Mouse (Mus musculus): Measurements from ENCODE around the gene Hmgcs1. TPM values are rescaled to one million over a fixed set of nuclear protein-coding genes. Genes with fewer than 3 reads are reported as not detected.

The Hmgcs1 gene
- 67.5 and 86.3 TPM in 2 replicates for polyA plus RNA-seq (2012; rRNA removed)

- TF ChIP-seq POLR2A (IDR thresholded peaks at IDR 0.05; ENCODE audit: low read depth, low read length) (peak; percentile 91), CTCF (conservative IDR thresholded peaks at IDR 0.05; ENCODE audit: insufficient read depth, insufficient read length, low read depth, low read length) (no peak)
- peak within 1 kb of the TSS; percentile 92 for H3K27ac ChIP-seq (ENCODE audit: insufficient read depth, low read depth, low read length)
- under 1% methylated on average over 59 of the region's 59 CpGs for WGBS
Measured at GRCm38 (mm10) chr13:119690039-119690728, at the start of gene Hmgcs1. TSS of gene Hmgcs1 (plus strand) at chr13:119690379.

GRCm38 (mm10) chr13:119640504-119640903 lies 49.7 kb upstream of the Hmgcs1 start:
- H3K4me1 ChIP-seq (ENCODE audit: control insufficient read depth, insufficient read depth, low read length), result peaks cover 5% of the 10 kb centered on the region; the same call in 1 of the 2 replicates
- no peaks in the 10 kb centered on the region for H3K27me3 ChIP-seq (replicated peaks; ENCODE audit: control insufficient read depth, insufficient read depth, low read length)
- no peak overlapping the region for H3K4me3 ChIP-seq (ENCODE audit: insufficient read depth, low read depth, low read length)
- TF ChIP-seq CTCF (conservative IDR thresholded peaks at IDR 0.05; ENCODE audit: insufficient read depth, insufficient read length, low read depth, low read length), result 0 out of 2 replicates have a peak, but pooled peaks have one; percentile 16
- no peak for TF ChIP-seq POLR2A (IDR thresholded peaks at IDR 0.05; ENCODE audit: low read depth, low read length)
- 33% methylated on average over 4 of the region's 4 CpGs for WGBS
- H3K27ac ChIP-seq (ENCODE audit: insufficient read depth, low read depth, low read length), result no peak overlapping the region
- H3K36me3 ChIP-seq (ENCODE audit: control insufficient read depth, insufficient read depth, low read length), result no peaks in the 10 kb centered on the region
- peak; percentile 52 for DNase-seq

More at GRCm38 (mm10) chr13:119690039-119690728, at the start of gene Hmgcs1:
- Histone ChIP-seq H3K4me1 (ENCODE audit: control insufficient read depth, insufficient read depth, low read length) (no peaks in the 10 kb centered on the region; the same call in 1 of the 2 replicates), H3K4me3 (ENCODE audit: insufficient read depth, low read depth, low read length) (peak within 1 kb of the TSS; percentile 88), H3K36me3 (ENCODE audit: control insufficient read depth, insufficient read depth, low read length) (no peaks in the 10 kb centered on the region), H3K27me3 (replicated peaks; ENCODE audit: control insufficient read depth, insufficient read depth, low read length) (no peaks in the 10 kb centered on the region)
- peak; percentile 100 for DNase-seq

- TF ChIP-seq POLR2A (IDR thresholded peaks at IDR 0.05; ENCODE audit: low read depth, low read length), result no peak
- TF ChIP-seq CTCF (conservative IDR thresholded peaks at IDR 0.05; ENCODE audit: insufficient read depth, insufficient read length, low read depth, low read length), result no peak
- Histone ChIP-seq H3K4me1 (ENCODE audit: control insufficient read depth, insufficient read depth, low read length) (peaks cover 10% of the 10 kb centered on the region; the same call in 1 of the 2 replicates), H3K27me3 (replicated peaks; ENCODE audit: control insufficient read depth, insufficient read depth, low read length) (no peaks in the 10 kb centered on the region), H3K36me3 (ENCODE audit: control insufficient read depth, insufficient read depth, low read length) (no peaks in the 10 kb centered on the region), H3K27ac (ENCODE audit: insufficient read depth, low read depth, low read length) (no peak overlapping the region), H3K4me3 (ENCODE audit: insufficient read depth, low read depth, low read length) (no peak overlapping the region)
- 70% methylated on average over 7 of the region's 7 CpGs for WGBS
- DNase-seq, result no peak
Measured at GRCm38 (mm10) chr13:119641145-119641544, 49.0 kb upstream of the Hmgcs1 start.

- TF ChIP-seq CTCF (conservative IDR thresholded peaks at IDR 0.05; ENCODE audit: insufficient read depth, insufficient read length, low read depth, low read length) (no peak), POLR2A (IDR thresholded peaks at IDR 0.05; ENCODE audit: low read depth, low read length) (no peak)
- Histone ChIP-seq H3K36me3 (ENCODE audit: control insufficient read depth, insufficient read depth, low read length) (no peaks in the 10 kb centered on the region), H3K27me3 (replicated peaks; ENCODE audit: control insufficient read depth, insufficient read depth, low read length) (no peaks in the 10 kb centered on the region), H3K27ac (ENCODE audit: insufficient read depth, low read depth, low read length) (no peak overlapping the region), H3K4me1 (ENCODE audit: control insufficient read depth, insufficient read depth, low read length) (peaks cover 5% of the 10 kb centered on the region; the same call in 1 of the 2 replicates), H3K4me3 (ENCODE audit: insufficient read depth, low read depth, low read length) (no peak overlapping the region)
- WGBS, result 44% methylated on average over 5 of the region's 5 CpGs
- no peak for DNase-seq
Measured at GRCm38 (mm10) chr13:119644769-119645168, 45.4 kb upstream of the Hmgcs1 start.

GRCm38 (mm10) chr13:119646511-119646910 lies 43.7 kb upstream of the Hmgcs1 start:
- Histone ChIP-seq H3K27me3 (replicated peaks; ENCODE audit: control insufficient read depth, insufficient read depth, low read length) (no peaks in the 10 kb centered on the region), H3K4me1 (ENCODE audit: control insufficient read depth, insufficient read depth, low read length) (peaks cover 5% of the 10 kb centered on the region; the same call in 1 of the 2 replicates), H3K4me3 (ENCODE audit: insufficient read depth, low read depth, low read length) (no peak overlapping the region), H3K36me3 (ENCODE audit: control insufficient read depth, insufficient read depth, low read length) (no peaks in the 10 kb centered on the region), H3K27ac (ENCODE audit: insufficient read depth, low read depth, low read length) (no peak overlapping the region)
- DNase-seq, result peak; percentile 44
- 67% methylated on average over 1 of the region's 1 CpGs for WGBS
- no peak for TF ChIP-seq CTCF (conservative IDR thresholded peaks at IDR 0.05; ENCODE audit: insufficient read depth, insufficient read length, low read depth, low read length)
- no peak for TF ChIP-seq POLR2A (IDR thresholded peaks at IDR 0.05; ENCODE audit: low read depth, low read length)

- 46% methylated on average over 15 of the region's 15 CpGs for WGBS
- H3K4me3 ChIP-seq (ENCODE audit: insufficient read depth, low read depth, low read length), result no peak overlapping the region
- no peak overlapping the region for H3K27ac ChIP-seq (ENCODE audit: insufficient read depth, low read depth, low read length)
- H3K27me3 ChIP-seq (replicated peaks; ENCODE audit: control insufficient read depth, insufficient read depth, low read length), result no peaks in the 10 kb centered on the region
- TF ChIP-seq CTCF (conservative IDR thresholded peaks at IDR 0.05; ENCODE audit: insufficient read depth, insufficient read length, low read depth, low read length) (no peak), POLR2A (IDR thresholded peaks at IDR 0.05; ENCODE audit: low read depth, low read length) (no peak)
- DNase-seq, result no peak
- peaks cover 5% of the 10 kb centered on the region; the same call in 1 of the 2 replicates for H3K4me1 ChIP-seq (ENCODE audit: control insufficient read depth, insufficient read depth, low read length)
- H3K36me3 ChIP-seq (ENCODE audit: control insufficient read depth, insufficient read depth, low read length), result no peaks in the 10 kb centered on the region
Measured at GRCm38 (mm10) chr13:119648891-119649698, 41.1 kb upstream of the Hmgcs1 start.

GRCm38 (mm10) chr13:119649699-119650046 lies 40.5 kb upstream of the Hmgcs1 start:
- 79% methylated on average over 1 of the region's 1 CpGs for WGBS
- no peak for DNase-seq
- H3K36me3 ChIP-seq (ENCODE audit: control insufficient read depth, insufficient read depth, low read length), result no peaks in the 10 kb centered on the region
- H3K4me1 ChIP-seq (ENCODE audit: control insufficient read depth, insufficient read depth, low read length), result peaks cover 5% of the 10 kb centered on the region; the same call in 1 of the 2 replicates
- TF ChIP-seq POLR2A (IDR thresholded peaks at IDR 0.05; ENCODE audit: low read depth, low read length) (no peak), CTCF (conservative IDR thresholded peaks at IDR 0.05; ENCODE audit: insufficient read depth, insufficient read length, low read depth, low read length) (no peak)
- no peaks in the 10 kb centered on the region for H3K27me3 ChIP-seq (replicated peaks; ENCODE audit: control insufficient read depth, insufficient read depth, low read length)
- H3K27ac ChIP-seq (ENCODE audit: insufficient read depth, low read depth, low read length), result no peak overlapping the region
- H3K4me3 ChIP-seq (ENCODE audit: insufficient read depth, low read depth, low read length), result no peak overlapping the region

Measured in kidney, adult 2 months (tissue).